Mouse (Mus musculus) adrenal gland, postnatal 14 days (tissue): ENCODE results near the gene Rreb1. TPM values are rescaled to one million over a fixed set of nuclear protein-coding genes. Genes with fewer than 3 reads are reported as not detected.

ENCODE experiments used
- DNase-seq: peaks from one replicate; pipeline ENCODE4 v3.0.0; 2021; ENCODE audit warnings: mixed read lengths
- long read RNA-seq, 2 experiments: library from polyadenylated mRNA; stranded (forward); transcript quantifications; one replicate each; pipeline ENCODE4 v2.0.0; 2021
- total RNA-seq: library from RNA; stranded (reverse); gene quantifications from 2 replicates; pipeline ENCODE4 v1.2.3, GENCODE M21; 2021

Rreb1 gene
- total RNA-seq = 61.9 and 67.6 TPM in 2 replicates
- long read RNA-seq, experiment 1, partial matches to known transcripts = 5 of 12 reads
- long read RNA-seq, experiment 1, other reads (novel, unspliced or antisense) = 7 of 12 reads
- long read RNA-seq, experiment 2, partial matches to known transcripts = 3 of 9 reads
- long read RNA-seq, experiment 2, other reads (novel, unspliced or antisense) = 6 of 9 reads

DNA sequence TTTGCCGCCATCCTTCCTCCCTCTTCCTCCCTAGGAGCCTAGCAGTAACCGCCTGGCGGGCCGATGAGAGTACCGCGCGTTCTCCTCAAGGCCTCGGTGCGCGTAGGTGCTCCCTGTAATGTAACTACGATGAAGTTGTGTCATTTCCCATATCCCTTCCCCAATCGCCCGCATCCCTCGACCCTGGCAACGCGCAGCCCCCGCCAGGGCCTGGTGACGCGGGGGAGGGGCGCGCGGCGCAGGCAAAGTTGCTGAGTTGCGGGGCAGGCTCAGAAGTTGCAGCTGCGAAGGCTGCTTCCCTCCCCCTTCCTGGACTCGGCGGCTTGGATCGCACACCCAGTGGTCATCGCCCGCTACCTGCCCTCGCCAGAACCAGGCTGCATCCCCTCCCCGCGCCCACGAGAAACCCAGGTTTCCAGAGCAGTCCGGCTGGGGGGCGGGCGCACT is at the start of gene Rreb1:
TSS of gene Rreb1 (plus strand) at position 254 of the 447 bp plus-strand sequence.
- peak; percentile 71 for DNase-seq

DNA sequence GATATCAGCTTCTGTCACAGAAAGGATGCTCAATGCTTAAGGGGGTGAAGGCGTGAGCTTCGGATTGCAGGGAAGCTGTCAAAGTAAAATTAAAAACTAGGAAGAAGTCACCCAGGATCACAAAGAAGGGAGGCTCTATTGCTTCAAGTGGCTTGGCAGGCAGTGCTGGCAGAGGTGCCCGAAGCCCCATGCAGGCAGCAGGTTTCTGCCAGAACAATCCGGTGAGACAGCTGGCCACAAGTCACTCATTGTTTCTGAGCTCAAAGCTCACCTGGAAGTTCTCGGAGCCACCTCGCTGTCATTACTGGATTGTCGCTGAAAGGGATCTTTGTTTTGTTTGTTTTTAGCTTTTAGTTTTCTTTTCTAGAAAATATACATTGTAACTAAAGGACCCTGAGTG is 49.6 kb upstream of the Rreb1 start:
- no peak for DNase-seq

DNA sequence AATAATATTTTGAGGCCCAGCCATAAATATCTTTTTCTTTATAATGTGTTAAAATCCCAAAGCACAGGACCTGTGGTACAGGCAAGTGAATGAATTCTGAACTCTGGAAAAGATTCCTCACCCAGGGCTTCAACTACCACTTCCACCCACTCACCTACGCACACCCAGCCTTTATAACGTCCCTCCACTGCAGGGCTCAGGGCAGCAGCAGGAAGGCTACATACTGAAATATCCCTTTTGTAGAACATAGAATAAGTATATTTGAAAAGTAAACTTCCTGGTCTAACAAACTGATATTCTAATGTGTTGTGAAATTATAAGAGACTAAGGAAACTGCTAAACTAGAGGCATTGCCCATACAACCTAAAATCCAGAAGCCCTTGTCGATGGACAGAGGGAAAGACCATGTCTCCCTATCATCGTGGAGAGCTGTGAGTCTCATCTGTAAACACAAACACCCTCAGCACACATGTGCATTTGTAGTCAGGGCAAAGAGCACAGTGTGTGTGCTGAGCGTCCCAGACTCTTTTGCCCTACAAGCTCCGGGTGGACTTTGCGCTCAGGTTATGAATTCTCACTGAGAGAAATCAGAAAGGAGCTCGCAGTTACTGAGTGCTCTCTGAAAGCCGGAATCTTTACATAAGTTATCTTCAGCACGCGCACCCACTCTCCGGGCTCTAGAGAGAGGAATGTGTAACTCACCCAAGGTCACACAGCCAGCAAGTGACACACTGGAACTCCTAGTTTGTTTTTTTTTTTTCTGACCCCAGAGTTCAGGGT is 46.1 kb upstream of the Rreb1 start:
- DNase-seq = peak; percentile 58

DNA sequence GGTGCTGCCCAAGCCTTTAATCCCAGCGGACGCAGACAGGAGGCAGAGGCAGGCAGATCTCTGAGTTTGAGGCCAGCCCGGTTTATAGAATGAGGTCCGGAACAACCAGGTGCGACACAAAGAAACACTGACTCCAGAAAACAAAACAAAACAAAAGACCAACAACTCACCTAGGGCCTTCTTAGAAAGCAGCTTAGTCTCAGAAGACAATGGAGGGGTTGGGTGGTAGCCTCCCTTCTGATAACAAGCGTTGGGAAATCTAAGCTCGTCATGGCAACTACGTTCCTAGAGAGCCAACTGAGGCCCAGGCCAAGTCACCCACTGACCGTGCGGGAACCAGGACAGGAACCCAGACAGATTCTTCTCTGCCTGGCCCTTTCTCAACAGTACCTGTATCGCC is 43.7 kb upstream of the Rreb1 start:
- DNase-seq = no peak

DNA sequence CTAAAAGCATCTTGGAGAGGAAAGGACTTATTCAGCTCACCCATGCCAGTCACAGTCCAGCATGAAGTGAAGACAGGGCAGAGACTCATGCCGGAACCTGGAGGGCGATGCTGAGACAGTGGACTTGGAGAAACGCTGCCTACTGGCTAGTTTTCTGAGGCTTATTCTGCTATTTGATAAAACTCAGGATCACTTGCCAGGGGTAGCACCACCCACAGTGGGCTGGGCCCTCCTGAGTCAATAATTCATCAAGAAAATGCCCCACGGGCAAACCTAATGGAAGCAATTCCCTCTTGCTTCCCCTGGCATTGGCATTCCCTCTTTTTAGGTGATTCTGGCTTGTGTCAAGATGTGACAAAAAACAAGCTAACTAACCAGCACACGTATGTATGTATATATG is 38.1 kb upstream of the Rreb1 start:
- DNase-seq = no peak

DNA sequence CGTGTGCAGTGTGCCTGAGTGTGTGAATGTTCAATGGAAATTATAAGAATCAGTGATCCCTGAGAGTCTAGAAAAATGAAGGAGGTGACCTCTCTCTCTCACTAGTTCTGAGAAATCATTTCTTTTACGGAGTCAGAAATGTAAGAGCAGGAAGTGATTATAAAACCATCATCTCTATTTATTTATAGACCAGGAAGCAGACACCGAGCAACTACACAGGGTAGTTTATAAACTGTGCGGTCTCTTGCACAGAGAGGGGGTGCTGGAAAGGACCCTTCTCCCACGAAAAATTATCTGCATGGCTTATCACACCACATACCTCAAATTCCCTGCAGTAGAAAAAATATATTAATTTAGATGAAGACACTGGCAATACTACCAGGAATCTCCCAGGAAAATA is 37.4 kb upstream of the Rreb1 start:
- no peak for DNase-seq

DNA sequence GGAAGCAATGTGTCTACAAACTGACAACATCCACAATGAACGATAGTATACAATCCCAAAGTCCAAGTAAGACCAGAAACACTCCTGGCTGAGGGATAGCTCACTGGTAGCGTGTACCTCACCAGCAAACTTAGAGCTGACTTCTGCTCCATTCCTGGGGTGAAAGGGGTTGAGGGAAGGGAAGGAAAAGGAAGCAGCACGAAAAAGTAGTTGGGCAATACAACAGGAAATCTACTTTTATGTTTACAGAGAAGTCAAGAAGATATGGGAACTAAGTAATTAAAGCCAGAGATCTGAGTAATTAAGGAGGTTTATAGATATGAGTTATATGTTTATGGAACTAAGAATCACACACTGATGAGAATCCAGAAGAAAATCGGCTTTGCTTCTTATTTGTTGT is 36.0 kb upstream of the Rreb1 start:
- DNase-seq = no peak

DNA sequence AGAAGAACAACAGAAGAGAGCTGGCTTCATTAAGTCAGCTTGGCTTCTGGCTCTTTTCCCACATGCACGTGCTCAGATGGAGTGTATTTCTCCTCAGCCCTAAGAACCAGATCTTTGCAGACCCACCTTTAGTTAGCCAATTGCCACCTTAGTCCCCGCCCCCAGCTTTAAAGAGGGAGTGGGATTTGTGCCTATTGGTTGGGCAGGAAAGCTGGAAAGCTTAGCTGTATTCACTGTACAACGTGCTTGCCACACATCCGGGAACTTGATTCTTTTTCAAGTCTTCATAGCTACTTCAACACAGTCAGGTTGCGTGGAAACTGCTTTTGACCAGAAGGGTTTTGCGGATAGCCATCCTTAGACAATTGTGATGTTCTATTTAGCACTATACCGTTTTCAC is 30.7 kb upstream of the Rreb1 start:
- DNase-seq = no peak

DNA sequence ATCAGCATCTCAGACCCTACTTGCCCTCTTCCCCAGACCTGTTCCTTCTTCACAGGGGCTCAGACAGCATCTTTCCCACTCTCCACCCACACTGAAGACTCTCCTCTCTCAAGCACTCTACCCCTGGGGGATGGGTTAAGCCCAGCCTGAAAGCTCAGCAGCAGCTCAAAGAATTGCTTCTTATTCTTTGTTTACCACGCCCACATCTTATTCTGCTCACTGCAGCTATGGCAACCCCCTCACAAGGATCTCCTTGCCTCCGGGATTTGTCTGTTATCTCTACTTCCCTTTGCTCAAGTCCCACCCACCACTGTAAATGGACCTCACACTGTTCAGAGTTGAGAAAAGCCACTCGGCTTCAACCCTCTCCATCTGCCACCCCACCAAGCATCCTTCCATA is 28.7 kb upstream of the Rreb1 start:
- DNase-seq = no peak

DNA sequence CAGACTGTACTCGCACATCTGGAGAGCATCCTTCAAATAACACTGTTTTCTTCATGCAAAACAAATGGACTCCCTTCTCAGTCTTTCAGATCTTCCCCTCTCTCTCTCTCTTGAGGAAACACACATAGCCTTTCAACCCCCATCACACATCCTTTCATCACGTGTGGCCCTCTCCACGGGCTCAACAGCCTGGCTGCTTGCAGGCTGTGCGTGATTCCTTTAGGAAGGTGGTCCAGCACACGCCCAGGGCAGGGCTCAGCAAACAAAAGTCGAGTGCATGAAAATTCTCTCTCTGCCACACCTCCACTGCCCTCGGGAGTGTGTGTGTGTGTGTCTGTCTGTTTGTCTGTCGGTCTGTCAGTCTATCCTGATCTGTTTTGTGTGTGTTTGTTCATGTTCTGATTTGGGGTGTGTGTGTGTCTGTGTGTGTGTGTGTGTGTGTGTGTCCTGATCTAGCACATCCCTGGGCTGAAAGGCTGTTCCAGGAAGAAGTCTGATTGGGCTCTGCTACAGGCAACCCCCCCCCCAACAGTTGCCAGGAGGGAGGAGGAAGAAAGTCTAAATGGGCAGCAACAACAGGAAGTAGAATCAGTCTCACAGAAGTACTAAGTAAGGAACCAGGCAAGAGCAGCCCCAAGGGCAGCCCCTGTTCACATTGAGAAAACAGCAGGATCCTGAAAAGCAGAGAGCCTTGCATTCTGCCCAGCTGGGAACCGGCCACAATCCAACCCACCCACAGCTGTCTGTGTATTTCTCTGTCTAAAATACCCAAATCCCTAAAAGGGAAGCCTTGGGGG is 26.8 kb upstream of the Rreb1 start:
- DNase-seq = peak; percentile 53

DNA sequence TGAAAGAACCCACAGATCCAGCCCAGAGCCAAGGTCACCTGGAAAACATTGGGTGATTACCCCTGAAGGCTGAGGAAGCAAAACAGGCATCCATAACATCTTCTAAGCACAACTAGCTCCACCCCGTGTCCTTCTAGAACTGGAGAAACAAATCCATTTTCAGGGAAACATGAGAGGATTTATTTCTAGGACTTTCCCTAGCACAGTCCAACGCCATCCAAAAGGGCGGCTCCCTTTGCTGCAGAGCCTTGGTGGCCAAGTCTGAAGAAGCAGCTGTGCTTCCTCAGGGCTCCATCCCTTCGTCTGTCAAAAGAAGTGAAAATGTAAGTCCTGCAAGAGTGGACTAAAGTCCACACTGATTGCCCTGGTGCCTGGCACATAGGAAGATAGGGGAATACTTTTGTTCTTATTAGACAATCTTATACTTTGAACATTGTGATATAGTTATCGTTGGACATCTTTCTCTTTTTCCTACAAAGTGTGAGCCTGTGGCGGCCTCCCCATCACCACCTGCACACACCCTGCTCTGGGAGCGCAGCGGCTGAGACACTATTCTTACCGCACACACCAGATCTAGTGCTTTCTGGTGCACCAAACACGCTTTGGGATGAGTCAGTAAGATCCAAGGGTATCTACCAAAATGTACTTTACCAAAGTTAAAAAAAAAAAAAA is 18.7 kb upstream of the Rreb1 start:
- no peak for DNase-seq

DNA sequence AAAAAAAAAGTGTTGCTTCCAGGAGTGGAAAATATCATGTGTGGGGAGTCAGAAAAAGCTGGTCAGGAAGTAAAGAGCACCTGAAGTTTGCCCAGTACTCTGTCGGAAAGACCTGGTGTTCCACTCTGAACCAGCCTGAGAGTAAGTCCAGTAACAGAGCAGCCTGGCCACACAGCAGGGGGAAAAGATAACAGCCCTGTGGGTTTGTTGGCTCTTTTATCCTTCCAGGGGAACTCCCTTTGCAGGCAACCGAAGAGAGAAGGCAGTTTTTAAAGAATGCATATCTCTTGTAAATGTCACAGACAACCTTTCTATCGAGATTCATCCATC is 18.2 kb upstream of the Rreb1 start:
- DNase-seq = no peak

DNA sequence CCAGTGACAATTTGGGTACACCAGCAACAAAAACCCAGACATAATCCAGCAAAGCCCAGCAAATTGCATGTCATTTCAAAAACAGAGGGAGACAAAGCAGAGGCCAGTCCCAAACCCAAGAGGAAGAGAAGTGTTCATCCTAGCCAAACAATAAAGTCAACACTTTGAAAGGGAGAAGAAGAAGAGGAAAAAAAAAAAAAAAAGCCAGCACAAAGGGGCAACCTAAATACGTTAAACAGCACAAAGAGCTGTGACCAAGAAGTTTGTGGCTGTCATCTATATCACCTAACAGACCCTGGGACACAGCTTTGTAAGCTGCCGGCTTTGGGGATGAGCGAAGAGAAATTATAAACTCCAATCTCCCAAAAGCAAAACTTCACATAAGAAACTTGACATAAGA is 17.8 kb upstream of the Rreb1 start:
- DNase-seq = no peak

DNA sequence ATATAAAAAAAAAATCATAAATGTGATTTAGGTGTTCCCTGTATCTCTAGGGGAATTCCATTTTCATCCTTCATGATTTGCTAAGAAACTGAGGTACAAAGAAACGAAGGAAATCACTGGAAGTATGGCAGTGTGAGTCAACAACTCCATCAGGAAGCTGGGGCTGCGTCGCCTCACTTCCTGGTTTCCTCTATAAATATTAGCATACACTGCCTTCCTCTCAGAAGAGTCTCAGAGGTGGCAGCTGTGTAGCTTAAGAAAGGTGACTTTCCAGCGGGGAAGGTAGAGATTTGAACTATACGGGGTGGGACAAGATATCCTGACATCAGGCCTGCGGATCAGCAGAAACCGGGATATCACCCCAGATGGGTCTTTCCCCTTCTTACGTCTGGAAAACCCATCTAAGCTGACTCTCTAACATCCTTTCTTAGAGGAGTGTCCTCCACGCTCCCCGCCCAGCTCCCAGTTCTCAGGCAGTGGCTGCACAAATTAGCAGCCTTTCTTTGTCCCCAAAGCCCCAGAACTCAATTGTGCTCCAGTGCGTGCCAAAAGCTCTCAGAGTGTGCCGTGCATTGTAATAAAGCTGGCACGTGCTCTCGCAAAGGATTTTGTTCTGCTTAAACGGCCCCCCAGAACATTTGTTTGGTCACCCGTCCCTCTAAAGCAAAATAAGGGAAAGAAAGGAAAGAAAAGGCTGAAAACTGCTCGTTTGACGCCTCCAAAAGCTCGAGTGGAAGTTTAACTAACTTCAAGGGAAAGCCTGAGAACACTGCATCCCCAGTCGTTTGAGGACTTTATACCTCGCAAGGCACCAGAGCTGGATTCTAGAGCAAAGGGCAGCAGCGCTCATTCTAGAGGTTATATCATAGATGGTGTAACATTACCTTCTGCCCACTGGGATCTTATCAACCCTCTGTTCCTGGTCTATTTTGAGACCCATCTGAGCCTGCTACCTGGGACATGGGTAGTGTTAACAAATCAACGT is 17.0 kb upstream of the Rreb1 start:
- peak; percentile 34 for DNase-seq

DNA sequence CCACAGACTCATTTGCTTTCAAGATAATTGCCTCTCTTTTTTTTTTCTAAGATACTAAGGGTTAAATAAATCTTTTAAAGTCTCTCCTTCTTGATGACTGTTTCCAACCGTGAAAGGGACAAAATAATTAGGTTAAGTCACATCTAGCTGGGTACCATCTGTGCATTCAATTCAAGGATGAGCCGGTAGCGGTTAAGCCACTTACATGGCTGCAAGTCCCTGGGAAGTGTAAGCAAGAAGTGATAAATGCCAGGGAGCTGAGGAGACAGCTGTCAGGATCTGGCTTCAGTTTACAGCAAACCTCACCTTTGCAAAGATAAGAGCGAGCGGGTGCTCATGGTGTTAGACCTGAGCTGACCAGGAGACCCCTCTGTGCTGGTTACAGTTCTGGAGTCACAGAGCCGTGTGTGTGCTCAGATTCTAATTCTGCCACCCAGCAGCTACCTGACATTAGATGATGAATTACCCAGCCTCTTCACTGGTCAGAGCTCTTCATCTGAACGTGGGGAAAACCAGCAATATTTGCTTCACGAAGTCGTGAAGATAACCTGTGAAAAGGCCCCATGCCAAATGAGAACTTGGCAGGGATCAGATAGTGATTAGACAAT is 14.3 kb upstream of the Rreb1 start:
- no peak for DNase-seq

DNA sequence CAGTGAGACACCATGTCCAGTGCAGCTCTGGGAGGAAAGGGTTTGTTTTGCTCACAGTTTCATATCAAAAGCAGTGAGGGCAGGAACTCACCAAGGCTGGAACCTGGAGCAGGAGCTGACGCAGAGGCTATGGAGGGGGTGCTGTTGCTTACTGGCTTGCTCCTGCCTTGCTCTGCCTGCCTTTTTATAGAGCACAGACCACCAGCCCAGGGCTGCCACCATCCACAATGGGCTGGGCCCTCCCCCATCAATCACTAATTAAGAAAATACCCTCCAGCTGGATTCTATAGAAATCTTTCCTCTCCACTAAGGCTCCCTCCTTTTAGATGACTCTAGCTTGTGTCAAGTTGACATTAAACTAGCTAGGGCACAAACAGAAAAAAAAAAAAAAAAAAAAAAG is 8.4 kb upstream of the Rreb1 start:
- no peak for DNase-seq

DNA sequence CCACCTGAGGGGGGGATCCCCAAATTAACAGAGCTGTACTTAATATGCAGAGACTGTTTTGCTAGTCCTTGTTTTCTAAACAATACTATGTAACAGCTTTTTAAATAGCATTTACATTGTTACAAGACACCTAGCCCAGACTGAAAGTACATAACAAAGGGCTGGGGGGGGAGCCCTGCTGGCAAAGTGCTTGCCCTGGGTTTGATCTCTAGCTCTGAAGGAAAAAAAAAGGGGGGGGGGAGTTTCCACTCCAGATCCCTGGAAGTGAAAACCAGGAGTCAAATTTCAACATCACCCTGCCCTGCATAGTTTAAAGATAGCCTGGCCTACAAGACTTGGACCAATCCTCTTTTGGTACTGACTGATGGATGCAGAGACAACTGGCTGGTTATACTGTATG is 4.7 kb upstream of the Rreb1 start:
- no peak for DNase-seq

DNA sequence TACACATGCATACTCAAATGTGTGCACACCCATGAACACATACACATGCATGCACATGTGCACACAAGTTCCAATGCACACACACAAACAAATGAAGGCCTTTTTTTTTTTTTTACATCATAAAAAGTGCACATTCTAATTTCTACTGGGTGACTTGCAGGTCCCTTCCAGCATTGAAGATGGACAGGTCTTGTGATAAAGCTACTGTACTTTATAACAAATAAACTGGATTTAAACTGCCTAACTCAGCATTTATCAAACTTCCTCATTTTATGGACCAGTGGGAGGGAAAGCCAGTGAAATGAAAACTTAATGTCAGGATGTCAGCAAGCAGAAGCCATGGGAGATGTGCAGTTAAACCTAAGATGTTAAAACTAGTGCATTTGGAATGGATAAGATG is 1.5 kb upstream of the Rreb1 start:
- DNase-seq = no peak

DNA sequence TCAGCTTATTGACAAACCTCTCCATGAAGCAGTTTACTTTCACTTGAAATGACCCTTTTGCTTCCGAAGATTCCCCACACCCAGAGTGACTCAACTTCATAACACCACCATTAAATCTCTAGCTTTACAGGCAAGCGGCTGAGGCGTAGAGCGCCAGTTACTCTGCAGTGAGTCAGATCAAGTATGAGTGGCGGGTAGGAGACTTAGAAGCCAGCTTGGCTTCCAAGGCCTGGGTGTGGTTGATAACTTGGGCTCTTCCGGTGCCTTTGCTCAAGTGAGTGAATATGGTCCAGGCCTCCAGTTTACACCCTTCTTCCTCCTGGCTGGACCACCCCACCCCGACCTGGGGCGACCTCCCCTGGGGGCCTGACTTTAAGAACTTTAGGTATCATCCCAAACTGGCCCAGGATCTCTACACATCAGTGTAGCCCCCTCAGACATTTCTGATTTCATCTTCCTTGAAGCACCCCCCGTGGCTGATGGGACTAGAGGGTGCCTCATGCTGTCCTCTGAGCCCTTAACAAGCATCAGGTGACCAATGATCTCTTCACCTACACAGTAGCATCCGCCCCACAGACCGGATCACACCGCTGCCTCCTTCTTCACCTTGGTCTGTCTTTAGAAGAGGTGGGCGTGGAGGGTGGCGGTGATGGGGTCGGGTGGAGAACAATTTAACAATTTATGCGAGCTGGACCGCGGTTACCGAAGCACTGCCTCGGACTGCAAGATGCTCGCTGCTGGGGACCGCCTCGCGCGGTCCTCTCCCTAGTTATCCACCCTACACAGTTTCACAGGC is 651 bp upstream of the Rreb1 start:
- no peak for DNase-seq

DNA sequence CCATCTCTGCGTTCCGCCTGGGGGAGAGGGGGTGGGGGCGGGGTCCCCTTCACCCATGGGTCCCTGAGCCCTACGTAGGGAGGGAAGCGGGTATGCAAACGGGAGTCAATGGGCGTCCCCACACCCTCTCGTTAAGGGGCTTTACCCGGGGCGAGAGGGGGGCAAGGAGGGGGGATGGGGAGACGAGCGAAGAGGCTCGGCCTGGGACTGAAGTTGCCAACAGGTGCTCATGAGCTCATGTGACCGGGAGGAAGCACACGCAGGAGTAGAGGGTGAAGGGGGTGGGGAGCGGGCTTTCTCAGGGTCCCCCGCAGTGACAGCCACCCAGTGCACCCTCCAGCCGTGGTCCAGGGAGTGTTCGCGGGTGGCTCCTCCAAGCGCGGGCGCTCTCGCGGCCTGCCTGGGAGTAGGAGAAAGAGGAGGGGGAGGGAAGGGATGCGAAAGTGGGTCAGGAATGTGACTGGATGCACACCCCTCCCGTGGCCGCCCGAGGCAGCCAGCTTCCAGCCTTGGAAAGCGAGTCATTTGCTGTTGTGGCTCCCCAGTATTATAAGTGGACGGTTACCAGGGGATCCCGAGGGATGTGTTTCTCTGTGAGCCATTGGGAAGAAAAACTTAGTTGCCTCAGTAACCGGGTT is 513 bp downstream of the Rreb1 start:
- peak; percentile 74 for DNase-seq
